Mouse (Mus musculus): ENCODE measurements around the gene Pth. TPM values are rescaled to one million over a fixed set of nuclear protein-coding genes. Genes with fewer than 3 reads are reported as not detected.

Pth gene
- total and polyA plus RNA-seq, 3 experiments = not detected

DNA sequence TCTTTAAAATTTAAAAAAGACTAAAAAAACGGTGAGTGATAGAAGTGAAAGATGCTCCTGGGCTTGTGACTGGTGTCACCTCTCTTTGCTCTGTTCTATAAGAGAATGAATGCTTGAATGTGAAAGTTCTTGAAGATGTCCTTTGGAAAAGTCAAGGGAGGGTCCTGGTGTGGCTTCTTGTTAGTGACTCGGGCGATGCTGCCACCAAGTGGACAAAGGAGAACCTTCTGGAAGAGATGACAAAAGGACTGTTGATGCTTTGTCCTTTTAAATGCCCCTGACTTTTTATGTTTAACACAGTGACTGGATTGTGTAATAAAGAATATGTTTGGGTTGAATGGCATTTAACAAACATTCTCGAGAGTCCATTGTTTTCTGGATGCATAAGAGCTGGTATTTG is 45.9 kb upstream of the Pth start:
- Histone ChIP-seq H3K36me3 (replicated peaks in 1 of 2; ENCODE audit: control insufficient read depth in 1 of 2, insufficient read depth in 1 of 2, low read length in 1 of 2) (no peaks in the 10 kb centered on the region), H3K4me1 (ENCODE audit: control insufficient read depth in 1 of 2, insufficient read depth in 2 of 2) (no peaks in the 10 kb centered on the region), H3K79me2 (replicated peaks; ENCODE audit: control insufficient read depth, extremely low read depth, insufficient read depth, poor library complexity, severe bottlenecking) (no peaks in the 10 kb centered on the region), H3K27ac (ENCODE audit: insufficient read depth, low read depth) (no peak overlapping the region), H3K4me2 (ENCODE audit: insufficient read depth, low read depth, poor library complexity, severe bottlenecking) (peak overlapping the region; percentile 34; the same call in 1 of the 2 replicates), H3K9me3 (replicated peaks; ENCODE audit: low read length) (no peaks in the 10 kb centered on the region), H3K27me3 (replicated peaks) (no peaks in the 10 kb centered on the region), H3K9ac (ENCODE audit: insufficient read depth, low read depth) (no peak overlapping the region), H3K4me3 (replicated peaks in 1 of 3; ENCODE audit: low read depth in 2 of 3, low read length in 2 of 3, poor library complexity in 1 of 3) (no peak overlapping the region)
- dilution Hi-C loops (cut with MboI; ENCODE audit: extremely low pct_ligation_motif_present, extremely low pct_unique_long_range_greater_than_20kb, low sequenced_read_pairs) = no loop called here
- TF ChIP-seq IRF4 (IDR thresholded peaks at IDR 0.05; ENCODE audit: low read depth, low read length) = peak; percentile 51; the same call in 1 of the 2 replicates
- peak; percentile 65 for TF ChIP-seq SIN3A (IDR thresholded peaks at IDR 0.05; ENCODE audit: low read length)
- no peak for TF ChIP-seq MYC (IDR thresholded peaks at IDR 0.05; ENCODE audit: low read depth, low read length)
- no peak for TF ChIP-seq POLR2A (IDR thresholded peaks at IDR 0.05; ENCODE audit: low read depth, low read length)
- peak; percentile 61; the same call in 1 of the 2 replicates for TF ChIP-seq MAZ (IDR thresholded peaks at IDR 0.05; ENCODE audit: low read depth, low read length)
- TF ChIP-seq NELFE (IDR thresholded peaks at IDR 0.05; ENCODE audit: low read depth, low read length) = peak; percentile 55; the same call in 1 of the 2 replicates
- no peak for TF ChIP-seq CHD2 (IDR thresholded peaks at IDR 0.05; ENCODE audit: low read length)
- peak; percentile 35; the same call in 1 of the 2 replicates for TF ChIP-seq MEF2A (IDR thresholded peaks at IDR 0.05; ENCODE audit: borderline replicate concordance, low read depth, low read length)
- TF ChIP-seq NRF1 (IDR thresholded peaks at IDR 0.05; ENCODE audit: low read depth, low read length) = no peak
- TF ChIP-seq JUN (IDR thresholded peaks at IDR 0.05; ENCODE audit: insufficient read depth, low read depth, low read length) = no peak
- TF ChIP-seq ELF1 (IDR thresholded peaks at IDR 0.05; ENCODE audit: low read depth, low read length) = no peak
- TF ChIP-seq CHD1 (IDR thresholded peaks at IDR 0.05; ENCODE audit: low read depth, low read length) = no peak
- no peak for TF ChIP-seq UBTF (IDR thresholded peaks at IDR 0.05; ENCODE audit: low read depth, low read length)
- TF ChIP-seq SMC3 (IDR thresholded peaks at IDR 0.05; ENCODE audit: low read depth, low read length) = peak; percentile 94
- peak; percentile 47 to 89 for TF ChIP-seq CTCF (conservative IDR thresholded peaks at IDR 0.05 in 1 of 2, IDR thresholded peaks at IDR 0.05 in 1 of 2; ENCODE audit: low read depth in 2 of 2, low read length in 2 of 2)
- TF ChIP-seq EP300 (IDR thresholded peaks at IDR 0.05; ENCODE audit: low read length) = peak; percentile 16; the same call in 1 of the 2 replicates
- TF ChIP-seq GABPA (IDR thresholded peaks at IDR 0.05; ENCODE audit: insufficient replicate concordance, low read depth, low read length) = no peak
- peak; percentile 88 for TF ChIP-seq RAD21 (IDR thresholded peaks at IDR 0.05; ENCODE audit: low read depth, low read length)
- TF ChIP-seq HCFC1 (IDR thresholded peaks at IDR 0.05; ENCODE audit: low read depth, low read length) = no peak
- no peak for TF ChIP-seq ZMIZ1 (IDR thresholded peaks at IDR 0.05; ENCODE audit: low read depth, low read length)
- TF ChIP-seq ZC3H11A (IDR thresholded peaks at IDR 0.05; ENCODE audit: low read depth, low read length) = peak; percentile 46; the same call in 1 of the 2 replicates
- TF ChIP-seq BHLHE40 (IDR thresholded peaks at IDR 0.05; ENCODE audit: low read depth, low read length) = 0 out of 2 replicates have a peak, but pooled peaks have one; percentile 13
- peak; percentile 48; the same call in 1 of the 2 replicates for TF ChIP-seq JUND (conservative IDR thresholded peaks at IDR 0.05; ENCODE audit: low read depth, low read length)
- no peak for TF ChIP-seq USF1 (IDR thresholded peaks at IDR 0.05; ENCODE audit: low read depth, low read length)
- no peak for TF ChIP-seq PAX5 (IDR thresholded peaks at IDR 0.05; ENCODE audit: low read length)
- TF ChIP-seq MXI1 (IDR thresholded peaks at IDR 0.05; ENCODE audit: low read depth, low read length) = 0 out of 2 replicates have a peak, but pooled peaks have one; percentile 40
- TF ChIP-seq ETS1 (conservative IDR thresholded peaks at IDR 0.05; ENCODE audit: low read depth, low read length) = no peak
- in situ Hi-C loops (cut with MboI; ENCODE audit: low pct_ligation_motif_present, low pct_unique_long_range_greater_than_20kb, low sequenced_read_pairs) = loop anchor here (10.0 kb wide), 1 partner anchor 59 kb away; no protein-coding TSS in a partner anchor
- peak; percentile 71 for DNase-seq (ENCODE audit: extremely low read depth)
